Mouse (Mus musculus) central nervous system, embryonic 18 days (tissue): ENCODE results near the gene Sycp2l. TPM values are rescaled to one million over a fixed set of nuclear protein-coding genes. Genes with fewer than 3 reads are reported as not detected.

Experiments used
- polyA plus RNA-seq: library from polyadenylated mRNA; depleted of rRNA; stranded (reverse); fragments of >200 nt; gene quantifications from 2 replicates; pipeline ENCODE4 v1.2.3, GENCODE M21; 2012; rRNA removed

Sycp2l gene
- 0.09 TPM in 1 of 2 replicates, not detected in the other for polyA plus RNA-seq

DNA sequence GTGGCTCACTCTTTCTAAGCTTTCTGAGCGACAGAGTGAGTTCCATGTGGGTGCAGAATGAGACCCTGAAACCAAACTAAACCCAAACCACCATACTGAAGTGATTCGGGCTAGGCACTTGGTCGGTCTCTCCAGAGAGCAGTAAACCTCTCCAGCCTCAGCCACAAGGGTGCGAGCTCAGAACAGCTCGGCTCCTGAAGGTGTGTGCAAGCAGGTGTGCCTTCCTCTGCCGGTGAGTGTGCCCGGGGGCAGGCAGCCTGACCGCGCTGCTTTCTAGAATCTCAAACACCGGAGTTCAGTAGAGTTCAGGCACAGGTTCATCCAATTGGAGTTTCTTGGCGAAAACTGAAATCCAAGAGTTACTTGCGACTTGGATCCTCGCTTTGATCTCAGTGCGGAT, at the start of gene Sycp2l:
Gene Sycp2l, plus strand, starts transcription at position 368 of the 400 bp plus-strand sequence.

DNA sequence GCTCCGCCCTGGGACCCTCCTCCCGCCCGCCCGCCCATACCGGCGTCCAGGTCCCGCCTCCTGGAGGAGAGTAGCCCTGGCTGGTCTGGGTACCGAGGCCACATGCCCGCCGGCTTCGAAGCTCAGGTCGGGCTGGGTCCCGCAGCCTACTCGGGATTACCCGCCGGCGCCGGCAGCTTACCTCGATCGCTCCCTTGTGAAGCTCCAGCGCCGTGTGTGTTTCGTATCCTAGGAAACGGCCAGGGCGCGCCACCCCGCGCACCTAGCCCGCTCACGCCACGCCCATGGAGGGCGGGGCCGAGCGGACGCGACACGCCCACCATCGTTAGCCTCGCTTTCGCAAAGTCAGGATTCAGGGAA, 34.7 kb upstream of the Sycp2l start, which contains the start of gene Mak:
Gene Mak, minus strand, starts transcription at position 286 of the 360 bp plus-strand sequence.

DNA sequence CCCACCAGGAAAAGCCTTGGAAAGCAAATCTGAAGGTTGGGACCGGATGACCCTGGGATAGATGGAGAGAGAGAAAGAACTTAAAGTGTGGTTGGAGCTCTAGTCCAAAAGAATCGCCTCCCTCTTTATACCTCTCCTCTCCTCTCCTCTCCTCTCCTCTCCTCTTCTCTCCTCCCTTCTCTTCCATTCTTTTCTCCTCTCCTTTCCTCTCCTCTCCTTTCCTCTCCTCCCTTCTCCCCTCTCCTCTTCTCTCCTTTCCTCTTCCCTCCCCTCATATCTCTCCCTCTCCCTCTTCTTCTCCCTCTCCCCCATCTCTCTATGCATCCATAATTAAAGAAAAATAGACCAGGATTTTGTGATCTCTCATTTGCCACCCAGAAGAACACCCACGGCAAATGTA, 3.2 kb upstream of the Sycp2l start, which contains the start of gene Gcm2:
Gene Gcm2, minus strand, starts transcription at position 101 of the 400 bp plus-strand sequence.

DNA sequence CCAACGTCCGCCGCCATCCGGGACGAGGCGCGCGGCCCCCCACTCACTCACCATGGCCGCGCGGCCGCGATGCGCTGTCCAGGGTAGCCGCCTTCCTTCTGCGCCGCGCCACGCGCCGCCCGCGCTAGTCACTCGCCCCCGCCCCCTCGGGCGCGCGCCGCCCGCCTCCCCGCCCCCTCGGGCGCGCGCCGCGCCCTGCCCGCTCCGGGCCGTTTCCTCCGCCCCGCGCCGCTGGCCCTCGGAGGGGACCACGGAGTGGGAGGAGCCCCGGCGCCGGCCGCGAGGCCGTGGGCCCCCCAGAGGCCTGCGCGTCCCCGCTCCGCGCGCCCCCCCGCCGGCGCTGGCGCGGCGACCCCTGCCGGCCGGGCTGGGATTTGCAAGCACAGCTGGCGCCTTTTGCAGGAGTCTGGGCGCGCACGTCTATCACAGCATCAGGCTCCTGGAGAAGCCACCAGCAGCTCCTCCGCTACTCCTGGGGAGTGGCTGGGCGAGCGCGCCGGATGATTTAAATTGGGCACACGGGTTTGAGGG, 106.3 kb downstream of the Sycp2l start, which contains the start of gene Elovl2:
Gene Elovl2, minus strand, starts transcription at position 102 of the 531 bp plus-strand sequence.

Other genes starting within 250 kb of the Sycp2l start
- gene Pak1ip1, start 113.3 kb upstream of the Sycp2l start, polyA plus RNA-seq, result 56.4 and 61.5 TPM in 2 replicates
- 70.4 and 80.4 TPM in 2 replicates for gene Tmem14c, start 98.0 kb upstream of the Sycp2l start, polyA plus RNA-seq
- 3.3 and 3.6 TPM in 2 replicates for gene Mak, start 34.6 kb upstream of the Sycp2l start, polyA plus RNA-seq
- gene Gcm2, start 3.3 kb upstream of the Sycp2l start, polyA plus RNA-seq, result 0.03 TPM in 1 of 2 replicates, not detected in the other
- 30.9 and 34.1 TPM in 2 replicates for gene Elovl2, start 106.1 kb downstream of the Sycp2l start, polyA plus RNA-seq
- gene Smim13, start 135.5 kb downstream of the Sycp2l start, polyA plus RNA-seq, result 32.5 and 32.7 TPM in 2 replicates
- not detected in 2 replicates for gene Gm17364, start 159.7 kb downstream of the Sycp2l start, polyA plus RNA-seq